In the genomic region with DNA sequence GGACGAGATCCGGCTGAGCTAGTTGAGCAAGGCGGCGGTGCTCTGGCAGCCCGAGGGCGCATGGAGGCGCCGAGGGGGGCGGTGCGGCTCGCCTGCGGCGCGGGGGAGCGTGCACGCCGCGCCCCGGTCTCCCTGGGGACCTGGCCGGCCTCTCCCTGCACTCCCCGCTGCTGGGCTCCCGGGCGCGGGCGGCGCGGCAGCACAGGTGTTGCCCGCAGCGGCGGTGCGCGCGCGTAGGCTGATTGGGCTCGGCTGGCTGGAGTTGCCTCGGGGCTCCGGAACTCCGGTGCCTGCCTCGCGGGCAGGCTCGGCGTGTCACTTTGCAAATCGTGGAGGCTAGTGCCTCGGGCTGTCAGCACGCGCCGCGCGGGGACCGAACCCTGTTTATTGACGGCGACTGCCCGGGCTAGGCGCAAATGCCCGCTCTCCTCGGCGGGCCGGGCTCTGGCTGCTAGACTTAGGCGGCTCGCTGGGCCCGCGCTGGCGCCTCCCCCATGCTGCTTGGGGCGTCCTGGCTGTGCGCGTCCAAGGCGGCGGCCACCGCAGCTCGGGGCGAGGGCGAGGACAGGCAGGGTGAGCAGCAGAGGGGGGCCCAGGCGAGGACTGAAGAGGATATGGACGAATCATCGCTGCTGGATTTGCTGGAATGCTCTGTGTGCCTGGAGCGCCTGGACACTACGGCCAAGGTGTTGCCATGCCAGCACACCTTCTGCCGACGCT, we compare ENCODE assay signal across 8 mouse cellular contexts. TPM values are rescaled to one million over a fixed set of nuclear protein-coding genes. Genes with fewer than 3 reads are reported as not detected.
DNase-seq lines count a peak whose midpoint lies in the region; ATAC-seq and TF ChIP-seq lines count a peak whose summit lies in the region.

A gene (plus strand): TSS at position 279 of the 720 bp plus-strand sequence.

- H3K27ac ChIP-seq in kidney, adult 2 months (ENCODE audit: insufficient read depth, low read depth, low read length) = no peak within 1 kb of the TSS
- H3K27ac ChIP-seq in liver, embryonic 12.5 days = no peak within 1 kb of the TSS
- H3K27ac ChIP-seq in neural tube, embryonic 12.5 days = no peak within 1 kb of the TSS

- no peak for ATAC-seq in liver, embryonic 12.5 days
- ATAC-seq in neural tube, embryonic 12.5 days (ENCODE audit: low FRiP score, low read depth) = peak; percentile 51

- intact Hi-C loops in gastrocnemius, postnatal 14 days (cut with DNase I; ENCODE audit: low total_unique reads) = loop anchor here (1.0 to 10.0 kb wide), 2 partner anchors 252 to 337 kb away; no protein-coding TSS in a partner anchor

- 1% methylated on average over 76 of the region's 79 CpGs for WGBS in kidney, adult 2 months
- WGBS in liver, embryonic 12.5 days (ENCODE audit: insufficient replicate concordance) = 1% methylated on average over 54 of the region's 79 CpGs
- WGBS in neural tube, embryonic 12.5 days = under 1% methylated on average over 77 of the region's 79 CpGs

- H3K4me1 ChIP-seq in kidney, adult 2 months (ENCODE audit: control insufficient read depth, insufficient read depth, low read length) = no peaks in the 10 kb centered on the region
- 0 out of 2 replicates have a peak, but pooled peaks cover 5% of the 10 kb centered on the region for H3K4me1 ChIP-seq in liver, embryonic 12.5 days
- 0 out of 2 replicates have a peak, but pooled peaks cover 18% of the 10 kb centered on the region for H3K4me1 ChIP-seq in neural tube, embryonic 12.5 days

- no peak for TF ChIP-seq CTCF in kidney, adult 2 months (conservative IDR thresholded peaks at IDR 0.05; ENCODE audit: insufficient read depth, insufficient read length, low read depth, low read length)

- no peak within 1 kb of the TSS for H3K9ac ChIP-seq in liver, embryonic 12.5 days
- peak within 1 kb of the TSS; percentile 67 for H3K9ac ChIP-seq in neural tube, embryonic 12.5 days

- H3K9me3 ChIP-seq in liver, embryonic 12.5 days (replicated peaks) = no peaks in the 10 kb centered on the region
- no peaks in the 10 kb centered on the region for H3K9me3 ChIP-seq in neural tube, embryonic 12.5 days

- no peaks in the 10 kb centered on the region for H3K36me3 ChIP-seq in kidney, adult 2 months (ENCODE audit: control insufficient read depth, insufficient read depth, low read length)
- no peaks in the 10 kb centered on the region for H3K36me3 ChIP-seq in liver, embryonic 12.5 days
- no peaks in the 10 kb centered on the region for H3K36me3 ChIP-seq in neural tube, embryonic 12.5 days

- peak within 1 kb of the TSS; percentile 39 for H3K4me3 ChIP-seq in kidney, adult 2 months (ENCODE audit: insufficient read depth, low read depth, low read length)
- peak within 1 kb of the TSS; percentile 44 for H3K4me3 ChIP-seq in liver, embryonic 12.5 days
- H3K4me3 ChIP-seq in neural tube, embryonic 12.5 days = peak within 1 kb of the TSS; percentile 65

- peak within 1 kb of the TSS; percentile 68 for H3K4me2 ChIP-seq in liver, embryonic 12.5 days
- H3K4me2 ChIP-seq in neural tube, embryonic 12.5 days (replicated peaks) = peak within 1 kb of the TSS; percentile 100

- peak; percentile 8 for DNase-seq in kidney, adult 2 months
- DNase-seq in kidney, adult 11 months = no peak
- DNase-seq in cerebellum, postnatal 36 days = peak; percentile 23 to 26
- DNase-seq in gastrocnemius, postnatal 14 days = peak; percentile 42
- peak; percentile 48 for DNase-seq in kidney, postnatal 10 days
- peak; percentile 36 for DNase-seq in urinary bladder, adult 2 months (ENCODE audit: low spot score)

- TF ChIP-seq POLR2A in kidney, adult 2 months (IDR thresholded peaks at IDR 0.05; ENCODE audit: low read depth, low read length) = no peak

- H3K27me3 ChIP-seq in kidney, adult 2 months (replicated peaks; ENCODE audit: control insufficient read depth, insufficient read depth, low read length) = 0 out of 2 replicates have a peak, but pooled peaks cover 4% of the 10 kb centered on the region
- H3K27me3 ChIP-seq in liver, embryonic 12.5 days (replicated peaks) = peaks cover 56% of the 10 kb centered on the region
- H3K27me3 ChIP-seq in neural tube, embryonic 12.5 days (replicated peaks) = peaks cover 29% of the 10 kb centered on the region

RNA-seq across cellular contexts. Expression of the gene that starts here (rescaled TPM):
- 0.22 and 0.43 TPM in 2 replicates for polyA plus RNA-seq in kidney, adult 2 months (2012; rRNA removed)
- total RNA-seq in gastrocnemius, postnatal 14 days (2021) = 1 to 10 TPM; 1.2 to 2.1 TPM
- not detected in 2 replicates for polyA plus RNA-seq in liver, embryonic 12.5 days (2016; fragmentation: Nextera tagmentation; extraction: Ambion mirVana)
- 3.6 and 6.3 TPM in 2 replicates for polyA plus RNA-seq in neural tube, embryonic 12.5 days (2016; fragmentation: Nextera tagmentation; extraction: Ambion mirVana)
- 1.0 and 1.8 TPM in 2 replicates for polyA plus RNA-seq in urinary bladder, adult 2 months (2012; rRNA removed)

Comparison
In these comparisons a context has a peak if more than half of its experiments do, and no peak if none do; other contexts are left out.
1. Peak in DNase-seq and H3K4me3 ChIP-seq in kidney, adult 2 months; RNA of the gene not detected or under 1 TPM.